Mouse (Mus musculus): ENCODE data around the gene Mypn. TPM values are rescaled to one million over a fixed set of nuclear protein-coding genes. Genes with fewer than 3 reads are reported as not detected.

The Mypn gene
- 1 to 10 TPM; 1.4 to 2.1 TPM for total RNA-seq (2021)

- no peak for DNase-seq
Observed at GRCm38 (mm10) chr10:63203728-63204127, at the start of gene Mypn. Mypn (minus strand) TSS chr10:63203952.

- no peak for DNase-seq
Observed at GRCm38 (mm10) chr10:63248421-63248820, 44.7 kb upstream of the Mypn start.

GRCm38 (mm10) chr10:63247457-63247856 lies 43.7 kb upstream of the Mypn start:
- DNase-seq: no peak

- DNase-seq: no peak
Observed at GRCm38 (mm10) chr10:63245846-63246245, 42.1 kb upstream of the Mypn start.

- DNase-seq: no peak
Observed at GRCm38 (mm10) chr10:63244746-63245145, 41.0 kb upstream of the Mypn start.

GRCm38 (mm10) chr10:63244055-63244671 lies 40.4 kb upstream of the Mypn start:
- no peak for DNase-seq

- peak; percentile 90 to 92 for DNase-seq
Observed at GRCm38 (mm10) chr10:63243493-63244054, 39.8 kb upstream of the Mypn start, which contains the start of gene Herc4. Herc4 (plus strand) TSS chr10:63243810.

GRCm38 (mm10) chr10:63242798-63243435 lies 39.2 kb upstream of the Mypn start:
- DNase-seq: no peak

- no peak for DNase-seq
Observed at GRCm38 (mm10) chr10:63240868-63241271, 37.1 kb upstream of the Mypn start.

- no peak for DNase-seq
Observed at GRCm38 (mm10) chr10:63239848-63240247, 36.1 kb upstream of the Mypn start.

GRCm38 (mm10) chr10:63238090-63238489 lies 34.3 kb upstream of the Mypn start:
- DNase-seq: no peak

- no peak for DNase-seq
Observed at GRCm38 (mm10) chr10:63237206-63237605, 33.5 kb upstream of the Mypn start.

- DNase-seq: no peak
Observed at GRCm38 (mm10) chr10:63236663-63237062, 32.9 kb upstream of the Mypn start.

- no peak for DNase-seq
Observed at GRCm38 (mm10) chr10:63235889-63236288, 32.1 kb upstream of the Mypn start.

- peak; percentile 11 to 13 for DNase-seq
Observed at GRCm38 (mm10) chr10:63234133-63234532, 30.4 kb upstream of the Mypn start.

GRCm38 (mm10) chr10:63231630-63232029 lies 27.9 kb upstream of the Mypn start:
- DNase-seq: no peak

GRCm38 (mm10) chr10:63230854-63231253 lies 27.1 kb upstream of the Mypn start:
- no peak for DNase-seq

- no peak for DNase-seq
Observed at GRCm38 (mm10) chr10:63230266-63230665, 26.5 kb upstream of the Mypn start.

- DNase-seq: no peak
Observed at GRCm38 (mm10) chr10:63224341-63224740, 20.6 kb upstream of the Mypn start.

GRCm38 (mm10) chr10:63221081-63221783 lies 17.5 kb upstream of the Mypn start:
- DNase-seq: no peak

- no peak for DNase-seq
Observed at GRCm38 (mm10) chr10:63208871-63209270, 5.1 kb upstream of the Mypn start.

- no peak for DNase-seq
Observed at GRCm38 (mm10) chr10:63203002-63203401, 750 bp downstream of the Mypn start.

GRCm38 (mm10) chr10:63201534-63201933 lies 2.2 kb downstream of the Mypn start:
- no peak for DNase-seq
